Mouse (Mus musculus) liver, postnatal 0 days (tissue): ENCODE results near the gene Slc25a35.

ENCODE experiments used
- CTCF ChIP-seq: sonication (generic); IDR thresholded peaks from 2 replicates; pipeline ENCODE4 v1.5.1; 2016; ENCODE audit warnings: antibody characterized with exemption, low read depth
- EP300 ChIP-seq: IDR thresholded peaks from 2 replicates; pipeline ENCODE4 v1.6.1; 2016; ENCODE audit warnings: antibody characterized with exemption, low read depth, mild to moderate bottlenecking

GRCm38 (mm10) chr11:69008182-69009121 lies 40.5 kb downstream of the Slc25a35 start, which contains the start of gene Pfas:
- TF ChIP-seq CTCF: no peak
- TF ChIP-seq EP300: no peak
